Mouse (Mus musculus) C2C12 (cell line): Measurements from ENCODE around the gene Slc25a36.

ENCODE experiments used
- CEBPB ChIP-seq: IDR thresholded peaks from one replicate; pipeline ENCODE4 v1.6.1; 2011; ENCODE audit warnings: low read depth, mild to moderate bottlenecking, control low read depth, moderate library complexity
- CTCF ChIP-seq: IDR thresholded peaks from one replicate; pipeline ENCODE4 v1.5.1; 2011; ENCODE audit not compliant: control insufficient read depth, insufficient read depth, insufficient read length
- MAX ChIP-seq: IDR thresholded peaks from one replicate; pipeline ENCODE4 v1.6.1; 2011; ENCODE audit warnings: mild to moderate bottlenecking, control low read depth
- USF1 ChIP-seq: IDR thresholded peaks from one replicate; pipeline ENCODE4 v1.6.1; 2011; ENCODE audit warnings: low read depth, mild to moderate bottlenecking, control low read depth, moderate library complexity

GRCm38 (mm10) chr9:97068201-97069095 lies 42.5 kb downstream of the Slc25a36 start:
- TF ChIP-seq MAX (no peak), CTCF (peak; percentile 43), USF1 (no peak), CEBPB (no peak)
